Mouse (Mus musculus) adrenal gland, postnatal 25 days (tissue): ENCODE measurements around the gene Urm1. TPM values are rescaled to one million over a fixed set of nuclear protein-coding genes. Genes with fewer than 3 reads are reported as not detected.
A peak's percentile ranks its signal among the peaks of the same experiment; 100 is the strongest.
"Not testable (repeated sequence)": the region's sequence is repeated elsewhere in the genome, so short reads cannot be mapped to it uniquely, and the experiment has no call there.

Experiments
- DNase-seq: peaks from one replicate; pipeline ENCODE4 v3.0.0; 2021; ENCODE audit warnings: mixed read lengths
- long read RNA-seq: library from polyadenylated mRNA; stranded (forward); transcript quantifications from one replicate; pipeline ENCODE4 v2.0.0, GENCODE M21; 2021
- total RNA-seq: library from RNA; stranded (reverse); gene quantifications from 2 replicates; pipeline ENCODE4 v1.2.3, GENCODE M21; 2021

Urm1 gene
- 27.4 and 39.2 TPM in 2 replicates for total RNA-seq
- long read RNA-seq, transcript Urm1-201 (5 exons, 2,196 nt), result major isoform, 6 of 15 reads
- long read RNA-seq, partial matches to known transcripts, result 0 of 15 reads
- long read RNA-seq, other reads (novel, unspliced or antisense), result 6 of 15 reads

- peak; percentile 59 for DNase-seq
Observed at GRCm38 (mm10) chr2:29820025-29820817, at the start of gene Urm1. Urm1 (plus strand) TSS chr2:29820075.

- no peak for DNase-seq
Observed at GRCm38 (mm10) chr2:29770162-29770561, 49.7 kb upstream of the Urm1 start.

- peak; percentile 38 for DNase-seq
Observed at GRCm38 (mm10) chr2:29771611-29772461, 48.0 kb upstream of the Urm1 start.

GRCm38 (mm10) chr2:29773323-29773722 is 46.6 kb upstream of the Urm1 start:
- DNase-seq, result no peak

GRCm38 (mm10) chr2:29781256-29781655 is 38.6 kb upstream of the Urm1 start:
- not testable (repeated sequence) for DNase-seq

- no peak for DNase-seq
Observed at GRCm38 (mm10) chr2:29784290-29784689, 35.6 kb upstream of the Urm1 start.

GRCm38 (mm10) chr2:29787104-29787917 is 32.6 kb upstream of the Urm1 start, which contains the start of gene Coq4:
Coq4 (plus strand) TSS chr2:29787493.
- peak; percentile 79 for DNase-seq

GRCm38 (mm10) chr2:29787937-29788681 is 31.8 kb upstream of the Urm1 start, which contains the start of gene Trub2:
Trub2 (minus strand) TSS chr2:29788502.
- DNase-seq, result peak; percentile 85

GRCm38 (mm10) chr2:29792772-29793487 is 26.9 kb upstream of the Urm1 start:
- DNase-seq, result no peak

GRCm38 (mm10) chr2:29802075-29802826 is 17.6 kb upstream of the Urm1 start, which contains the start of gene Slc27a4:
Slc27a4 (plus strand) TSS chr2:29802634.
- peak; percentile 98 for DNase-seq

- no peak for DNase-seq
Observed at GRCm38 (mm10) chr2:29802827-29803201, 17.1 kb upstream of the Urm1 start.

GRCm38 (mm10) chr2:29803400-29803831 is 16.5 kb upstream of the Urm1 start:
- no peak for DNase-seq

GRCm38 (mm10) chr2:29815678-29816371 is 4.0 kb upstream of the Urm1 start:
- no peak for DNase-seq

GRCm38 (mm10) chr2:29817426-29818232 is 2.2 kb upstream of the Urm1 start:
- DNase-seq, result peak; percentile 79

GRCm38 (mm10) chr2:29819363-29819762 is 512 bp upstream of the Urm1 start:
- DNase-seq, result no peak

- no peak for DNase-seq
Observed at GRCm38 (mm10) chr2:29826318-29826925, 6.5 kb downstream of the Urm1 start.

- peak; percentile 92 for DNase-seq
Observed at GRCm38 (mm10) chr2:29826926-29827708, 7.2 kb downstream of the Urm1 start.
